Mouse (Mus musculus) cerebellum, adult 2 months (tissue): ENCODE results near the gene Zp1.

Experiments
- CTCF ChIP-seq: fragments of 200-500 bp; IDR thresholded peaks from 2 replicates; pipeline ENCODE4 v1.5.1; 2011; ENCODE audit warnings: low read depth, mild to moderate bottlenecking, control low read depth, low read length, moderate library complexity, borderline replicate concordance; ENCODE audit not compliant: insufficient read depth
- POLR2A ChIP-seq: fragments of 200-500 bp; IDR thresholded peaks from 2 replicates; pipeline ENCODE4 v1.6.1; 2011; ENCODE audit warnings: low read length, control low read depth, borderline replicate concordance; ENCODE audit not compliant: insufficient read depth

DNA sequence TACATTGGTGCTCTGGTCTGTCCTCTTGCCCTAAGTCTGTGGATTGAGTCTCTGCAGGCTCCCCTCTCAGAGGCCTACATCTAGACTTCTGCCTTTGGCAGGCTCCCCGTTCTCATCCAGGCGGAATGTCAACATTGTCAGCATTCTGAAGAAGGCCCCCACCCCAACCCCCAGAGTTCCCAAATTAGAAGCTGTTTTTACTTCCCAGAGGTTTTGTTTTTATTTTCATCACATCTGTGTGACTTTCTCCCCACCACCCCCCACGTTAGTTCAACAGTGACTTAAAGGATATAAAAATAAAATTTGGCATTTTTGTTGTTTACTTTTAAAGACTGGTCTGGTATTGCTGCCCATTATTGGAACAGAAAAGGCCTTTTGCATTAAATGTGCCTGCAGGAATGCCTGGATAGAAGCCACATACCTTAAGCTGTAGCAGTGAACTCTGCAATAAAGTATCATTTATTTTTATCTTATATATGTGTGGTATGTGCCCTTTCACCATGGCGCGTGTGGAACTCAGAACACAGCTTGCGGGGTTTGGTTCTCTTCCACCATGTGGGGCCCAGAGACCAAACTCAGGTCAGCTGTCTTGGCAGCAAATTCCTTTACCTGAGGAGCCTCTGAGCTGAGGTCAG, 11.2 kb downstream of the Zp1 start:
- TF ChIP-seq CTCF = no peak
- TF ChIP-seq POLR2A = no peak
